Mouse (Mus musculus) cortical plate, adult 2 months (tissue): ENCODE measurements around the gene Dclk1. TPM values are rescaled to one million over a fixed set of nuclear protein-coding genes. Genes with fewer than 3 reads are reported as not detected.

ENCODE experiments used
- H3K27ac ChIP-seq: fragments of 200-500 bp; 2 replicates; pipeline ENCODE4 v1.5.1; 2012; ENCODE audit warnings: low read length, control low read depth, inconsistent platforms; ENCODE audit not compliant: insufficient read depth
- H3K4me1 ChIP-seq: fragments of 200-500 bp; 2 replicates; pipeline ENCODE4 v1.6.1; 2011; ENCODE audit warnings: low read length; ENCODE audit not compliant: control insufficient read depth, insufficient read depth
- H3K4me3 ChIP-seq: fragments of 200-500 bp; 2 replicates; pipeline ENCODE4 v1.5.1; 2011; ENCODE audit warnings: mild to moderate bottlenecking, low read length, control low read depth; ENCODE audit not compliant: insufficient read depth
- CTCF ChIP-seq: fragments of 200-500 bp; IDR thresholded peaks from 2 replicates; pipeline ENCODE4 v1.5.1; 2011; ENCODE audit warnings: mild to moderate bottlenecking, control low read depth, low read length; ENCODE audit not compliant: insufficient read depth; ENCODE audit errors: extremely low read depth
- POLR2A ChIP-seq: fragments of 200-500 bp; IDR thresholded peaks from 2 replicates; pipeline ENCODE4 v1.6.1; 2011; ENCODE audit warnings: mild to moderate bottlenecking, low read length, control low read depth; ENCODE audit not compliant: insufficient read depth; ENCODE audit errors: extremely low read depth
- polyA plus RNA-seq: library from polyadenylated mRNA; depleted of rRNA; stranded (reverse); fragments of >200 nt; gene quantifications from 2 replicates; pipeline ENCODE4 v1.2.3, GENCODE M21; 2012

Gene Dclk1
- polyA plus RNA-seq, 1 experiment: 333 TPM

GRCm38 (mm10) chr3:55532175-55532973 is 290.2 kb downstream of the Dclk1 start:
- Histone ChIP-seq H3K27ac (0 out of 2 replicates have a peak overlapping the region, but pooled peaks have one; percentile 15), H3K4me1 (peaks cover 11% of the 10 kb centered on the region), H3K4me3 (no peak overlapping the region)
- TF ChIP-seq CTCF (no peak), POLR2A (no peak)

GRCm38 (mm10) chr3:55535591-55536200 is 293.5 kb downstream of the Dclk1 start:
- TF ChIP-seq POLR2A (no peak), CTCF (no peak)
- Histone ChIP-seq H3K27ac (no peak overlapping the region), H3K4me3 (no peak overlapping the region), H3K4me1 (peaks cover 14% of the 10 kb centered on the region)

- H3K4me1 ChIP-seq: peaks cover 15% of the 10 kb centered on the region
- H3K27ac ChIP-seq: no peak overlapping the region
- no peak for TF ChIP-seq CTCF
- TF ChIP-seq POLR2A: no peak
- no peak overlapping the region for H3K4me3 ChIP-seq
Observed at GRCm38 (mm10) chr3:55536901-55537300, 294.7 kb downstream of the Dclk1 start.

GRCm38 (mm10) chr3:55537714-55538113 is 295.6 kb downstream of the Dclk1 start:
- Histone ChIP-seq H3K4me3 (no peak overlapping the region), H3K27ac (no peak overlapping the region), H3K4me1 (peaks cover 13% of the 10 kb centered on the region)
- TF ChIP-seq CTCF (no peak), POLR2A (no peak)

GRCm38 (mm10) chr3:55539400-55539799 is 297.2 kb downstream of the Dclk1 start:
- Histone ChIP-seq H3K27ac (no peak overlapping the region), H3K4me1 (peaks cover 15% of the 10 kb centered on the region), H3K4me3 (no peak overlapping the region)
- TF ChIP-seq CTCF (no peak), POLR2A (no peak)

- no peak overlapping the region for H3K27ac ChIP-seq
- peaks cover 15% of the 10 kb centered on the region for H3K4me1 ChIP-seq
- TF ChIP-seq CTCF: no peak
- TF ChIP-seq POLR2A: 0 out of 2 replicates have a peak, but pooled peaks have one; percentile 12
- no peak overlapping the region for H3K4me3 ChIP-seq
Observed at GRCm38 (mm10) chr3:55539811-55540293, 297.7 kb downstream of the Dclk1 start.

- H3K4me3 ChIP-seq: no peak overlapping the region
- TF ChIP-seq POLR2A: no peak
- no peak for TF ChIP-seq CTCF
- peaks cover 15% of the 10 kb centered on the region for H3K4me1 ChIP-seq
- H3K27ac ChIP-seq: no peak overlapping the region
Observed at GRCm38 (mm10) chr3:55540406-55541140, 298.4 kb downstream of the Dclk1 start.

GRCm38 (mm10) chr3:55541799-55542198 is 299.6 kb downstream of the Dclk1 start:
- TF ChIP-seq POLR2A (no peak), CTCF (no peak)
- 0 out of 2 replicates have a peak overlapping the region, but pooled peaks have one; percentile 26 for H3K27ac ChIP-seq
- H3K4me3 ChIP-seq: no peak overlapping the region
- H3K4me1 ChIP-seq: peaks cover 15% of the 10 kb centered on the region

- H3K4me3 ChIP-seq: peak overlapping the region; percentile 6; the same call in 1 of the 2 replicates
- TF ChIP-seq POLR2A (0 out of 2 replicates have a peak, but pooled peaks have one; percentile 18), CTCF (peak; percentile 19; the same call in 1 of the 2 replicates)
- peaks cover 15% of the 10 kb centered on the region for H3K4me1 ChIP-seq
- 0 out of 2 replicates have a peak overlapping the region, but pooled peaks have one; percentile 28 for H3K27ac ChIP-seq
Observed at GRCm38 (mm10) chr3:55542310-55542709, 300.1 kb downstream of the Dclk1 start.
